ENCODE assay signal across 16 mouse cellular contexts in the genomic region with DNA sequence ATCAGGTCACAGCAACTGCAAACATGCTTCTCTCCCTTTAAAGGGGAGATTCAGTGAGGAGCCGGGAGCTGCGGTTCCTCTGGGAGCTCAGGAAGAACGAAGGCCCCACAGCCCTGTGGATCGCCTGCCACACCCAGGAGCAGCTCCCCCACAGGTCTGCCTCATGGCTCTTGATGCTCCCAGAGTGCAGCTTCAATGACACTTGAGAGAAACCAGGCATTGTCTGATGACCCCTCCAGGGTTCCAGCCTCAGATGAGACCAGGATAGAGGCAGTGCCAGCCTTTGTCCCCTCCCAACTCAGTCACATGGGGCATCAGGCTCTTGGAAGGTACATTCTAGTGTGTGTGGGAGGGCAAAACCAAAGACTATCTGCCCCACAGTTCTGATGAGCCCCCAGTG. TPM values are rescaled to one million over a fixed set of nuclear protein-coding genes. Genes with fewer than 3 reads are reported as not detected.
A peak's percentile ranks its signal among the peaks of the same experiment; 100 is the strongest.
DNase-seq lines count a peak whose midpoint lies in the region; ATAC-seq and TF ChIP-seq lines count a peak whose summit lies in the region.
"Had no signal": no experiment of that assay in that cellular context is flagged by ENCODE, and none has a peak within 500 bp of the region (broad histone marks: within the 10 kb centered on the region; RNA-seq: fewer than 3 reads in every experiment).

No protein-coding gene starts in this region.

- 0 out of 2 replicates have a peak, but pooled peaks cover 8% of the 10 kb centered on the region for H3K27me3 ChIP-seq in heart, embryonic 13.5 days (replicated peaks)
- H3K27me3 ChIP-seq in neural tube, embryonic 13.5 days = no peaks in the 10 kb centered on the region
- H3K27me3 ChIP-seq in neural tube, embryonic 15.5 days (replicated peaks) = no peaks in the 10 kb centered on the region
- H3K27me3 ChIP-seq: liver, embryonic 15.5 days; neural tube, embryonic 12.5 days had no signal

- no peak for ATAC-seq in heart, embryonic 13.5 days (ENCODE audit: extremely low read depth, insufficient number of reproducible peaks, low FRiP score, low TSS enrichment)
- no peak for ATAC-seq in neural tube, embryonic 13.5 days (ENCODE audit: low read depth)
- no peak for ATAC-seq in neural tube, embryonic 15.5 days (ENCODE audit: low FRiP score)
- no peak for ATAC-seq in megakaryocyte, adult 5-6 weeks (ENCODE audit: poor library complexity, severe bottlenecking)
- ATAC-seq: inflammation-experienced regulatory T-cells, adult 6 months had no signal

- no peak for TF ChIP-seq CTCF in olfactory bulb, adult 2 months (IDR thresholded peaks at IDR 0.05; ENCODE audit: insufficient read depth, low read depth, low read length)

- peak overlapping the region; percentile 30; the same call in 1 of the 2 replicates for H3K9ac ChIP-seq in heart, embryonic 13.5 days
- H3K9ac ChIP-seq in neural tube, embryonic 13.5 days = peak overlapping the region; percentile 27; the same call in 1 of the 2 replicates
- H3K9ac ChIP-seq in neural tube, embryonic 15.5 days (replicated peaks) = no peak overlapping the region
- H3K9ac ChIP-seq: liver, embryonic 15.5 days; neural tube, embryonic 12.5 days had no signal

- H3K4me2 ChIP-seq in heart, embryonic 13.5 days = no peak overlapping the region
- no peak overlapping the region for H3K4me2 ChIP-seq in neural tube, embryonic 13.5 days
- no peak overlapping the region for H3K4me2 ChIP-seq in neural tube, embryonic 15.5 days
- H3K4me2 ChIP-seq: liver, embryonic 15.5 days; neural tube, embryonic 12.5 days had no signal

- no peaks in the 10 kb centered on the region for H3K36me3 ChIP-seq in heart, embryonic 13.5 days
- H3K36me3 ChIP-seq in neural tube, embryonic 13.5 days = peaks cover 10% of the 10 kb centered on the region
- H3K36me3 ChIP-seq in neural tube, embryonic 15.5 days = peaks cover 6% of the 10 kb centered on the region; the same call in 1 of the 2 replicates
- H3K36me3 ChIP-seq: liver, embryonic 15.5 days; neural tube, embryonic 12.5 days had no signal

- peak; percentile 67 for DNase-seq in cerebellum, adult 11-12 months
- no peak for DNase-seq in cerebellum, adult 8-10 months
- DNase-seq in heart, adult 8-10 months (ENCODE audit: low spot score) = no peak
- DNase-seq: adrenal gland, postnatal 10 days; lung, postnatal 14 days; midbrain, embryonic 14.5 days had no signal

- H3K27ac ChIP-seq in heart, embryonic 13.5 days (replicated peaks) = no peak overlapping the region
- no peak overlapping the region for H3K27ac ChIP-seq in neural tube, embryonic 13.5 days (replicated peaks)
- H3K27ac ChIP-seq in neural tube, embryonic 15.5 days (replicated peaks) = no peak overlapping the region
- peak overlapping the region; percentile 29 for H3K27ac ChIP-seq in olfactory bulb, adult 2 months (ENCODE audit: insufficient read depth, low read depth, low read length)
- H3K27ac ChIP-seq: kidney, postnatal 0 days; liver, embryonic 15.5 days; neural tube, embryonic 12.5 days; stomach, postnatal 0 days had no signal

- peaks cover 3% of the 10 kb centered on the region for H3K4me1 ChIP-seq in heart, embryonic 13.5 days
- peaks cover 29% of the 10 kb centered on the region for H3K4me1 ChIP-seq in neural tube, embryonic 13.5 days (replicated peaks)
- H3K4me1 ChIP-seq in neural tube, embryonic 15.5 days = peaks cover 29% of the 10 kb centered on the region
- peaks cover 58% of the 10 kb centered on the region for H3K4me1 ChIP-seq in olfactory bulb, adult 2 months (ENCODE audit: control insufficient read depth, insufficient read depth, low read length)

- no peak overlapping the region for H3K4me3 ChIP-seq in heart, embryonic 13.5 days
- no peak overlapping the region for H3K4me3 ChIP-seq in neural tube, embryonic 13.5 days
- no peak overlapping the region for H3K4me3 ChIP-seq in neural tube, embryonic 15.5 days (replicated peaks)
- no peak overlapping the region for H3K4me3 ChIP-seq in olfactory bulb, adult 2 months (ENCODE audit: insufficient read depth, low read depth, low read length)
- H3K4me3 ChIP-seq: liver, embryonic 15.5 days; neural tube, embryonic 12.5 days had no signal

- H3K9me3 ChIP-seq in heart, embryonic 13.5 days = no peaks in the 10 kb centered on the region
- no peaks in the 10 kb centered on the region for H3K9me3 ChIP-seq in neural tube, embryonic 13.5 days
- no peaks in the 10 kb centered on the region for H3K9me3 ChIP-seq in neural tube, embryonic 15.5 days (replicated peaks)
- H3K9me3 ChIP-seq: liver, embryonic 15.5 days; neural tube, embryonic 12.5 days had no signal

- no peak for TF ChIP-seq POLR2A in olfactory bulb, adult 2 months (IDR thresholded peaks at IDR 0.05; ENCODE audit: insufficient read depth, low read depth, low read length)

- WGBS in heart, embryonic 13.5 days = 43% methylated on average over 4 of the region's 4 CpGs
- WGBS in neural tube, embryonic 13.5 days = 55% methylated on average over 4 of the region's 4 CpGs
- 50% methylated on average over 4 of the region's 4 CpGs for WGBS in neural tube, embryonic 15.5 days
- 26% methylated on average over 4 of the region's 4 CpGs for WGBS in olfactory bulb, adult 2 months

RNA-seq across cellular contexts. Expression of gene Faap20, which starts 52.4 kb away (rescaled TPM):
- 63.2 and 71.1 TPM in 2 replicates for polyA plus RNA-seq in heart, embryonic 13.5 days (2015; fragmentation: Nextera tagmentation; extraction: Ambion mirVana)
- total RNA-seq in heart, adult 8-10 months (2022) = 10 to 100 TPM; 12.4 to 17.8 (median 15.9) TPM
- 76.3 and 84.2 TPM in 2 replicates for polyA plus RNA-seq in neural tube, embryonic 13.5 days (2015; fragmentation: Nextera tagmentation; extraction: Ambion mirVana)
- 69.7 and 73.1 TPM in 2 replicates for polyA plus RNA-seq in neural tube, embryonic 15.5 days (2015; fragmentation: Nextera tagmentation; extraction: Ambion mirVana)
- polyA plus RNA-seq in olfactory bulb, adult 2 months (2012; ENCODE audit: insufficient read depth, insufficient read length, low replicate concordance, missing spikeins) = not detected in 2 replicates
- 32.6 and 34.2 TPM in 2 replicates for total RNA-seq in megakaryocyte, adult 5-6 weeks (2015)
- total RNA-seq in megakaryocyte, adult 5-6 weeks (2017) = 11.7 and 18.3 TPM in 2 replicates

RNA-seq across cellular contexts. Expression of gene Prkcz, which starts 59.2 kb away (rescaled TPM):
- polyA plus RNA-seq in heart, embryonic 13.5 days (2015; fragmentation: Nextera tagmentation; extraction: Ambion mirVana) = 7.2 TPM in 2 replicates
- total RNA-seq in heart, adult 8-10 months (2022) = 1 to 10 TPM; 4.1 to 7.8 (median 5.5) TPM
- 60.3 and 62.3 TPM in 2 replicates for polyA plus RNA-seq in neural tube, embryonic 13.5 days (2015; fragmentation: Nextera tagmentation; extraction: Ambion mirVana)
- polyA plus RNA-seq in neural tube, embryonic 15.5 days (2015; fragmentation: Nextera tagmentation; extraction: Ambion mirVana) = 80.1 and 87.4 TPM in 2 replicates
- not detected in 2 replicates for polyA plus RNA-seq in olfactory bulb, adult 2 months (2012; ENCODE audit: insufficient read depth, insufficient read length, low replicate concordance, missing spikeins)
- total RNA-seq in megakaryocyte, adult 5-6 weeks (2015) = 0.07 TPM in 1 of 2 replicates, not detected in the other
- total RNA-seq in megakaryocyte, adult 5-6 weeks (2017) = 0.12 and 0.18 TPM in 2 replicates

Comparison
In these comparisons a context has a peak if more than half of its experiments do, and no peak if none do; other contexts are left out.
1. RNA of gene Faap20, which starts 52.4 kb away (polyA plus RNA-seq): 76.3 to 84.2 TPM in neural tube, embryonic 13.5 days, 69.7 to 73.1 TPM in neural tube, embryonic 15.5 days and 63.2 to 71.1 TPM in heart, embryonic 13.5 days; not detected in olfactory bulb, adult 2 months; every median in the first group is over 10 times any median in the second.